Mouse (Mus musculus) embryonic facial prominence, embryonic 12.5 days (tissue): Measurements from ENCODE around the gene Foxf1. TPM values are rescaled to one million over a fixed set of nuclear protein-coding genes. Genes with fewer than 3 reads are reported as not detected.

ENCODE experiments used
- ATAC-seq: fragments of 200-750 bp; cut with Nextera tagmentation; 2 replicates; pipeline ENCODE4 v1.8.0; 2017; ENCODE audit not compliant: insufficient number of reproducible peaks, insufficient read depth, low FRiP score, low TSS enrichment
- H3K27ac ChIP-seq: fragments of 300-500 bp; sonication (generic); 2 replicates; pipeline ENCODE4 v1.5.1; 2016; ENCODE audit warnings: mild to moderate bottlenecking
- H3K27me3 ChIP-seq: fragments of 300-500 bp; sonication (generic); 2 replicates; pipeline ENCODE4 v1.6.1; 2016; ENCODE audit warnings: mild to moderate bottlenecking, moderate library complexity
- H3K36me3 ChIP-seq: fragments of 300-500 bp; sonication (generic); 2 replicates; pipeline ENCODE4 v1.6.1; 2016; ENCODE audit warnings: mild to moderate bottlenecking
- H3K4me1 ChIP-seq: fragments of 300-500 bp; sonication (generic); 2 replicates; pipeline ENCODE4 v1.6.1; 2016
- H3K4me2 ChIP-seq: fragments of 300-500 bp; sonication (generic); replicated peaks from 2 replicates; pipeline ENCODE4 v1.6.1; 2016; ENCODE audit warnings: mild to moderate bottlenecking, moderate library complexity
- H3K4me3 ChIP-seq: fragments of 300-500 bp; sonication (generic); 2 replicates; pipeline ENCODE4 v1.5.1; 2016; ENCODE audit warnings: mild to moderate bottlenecking
- H3K9ac ChIP-seq: fragments of 300-500 bp; sonication (generic); 2 replicates; pipeline ENCODE4 v1.6.1; 2016; ENCODE audit warnings: mild to moderate bottlenecking, moderate library complexity
- H3K9me3 ChIP-seq: fragments of 300-500 bp; sonication (generic); 2 replicates; pipeline ENCODE4 v1.6.1; 2016; ENCODE audit warnings: mild to moderate bottlenecking, moderate library complexity
- WGBS: fragments of 180-500 bp; shearing (Covaris S2); methylation state at CpG from one replicate; pipeline ENCODE4 v1.1.7; 2016; 5-methylcytosine and 5-hydroxymethylcytosine counted together
- polyA plus RNA-seq: library from polyadenylated mRNA; unstranded; fragments of >200 nt; fragmentation: Nextera tagmentation; extraction: Ambion mirVana; gene quantifications from 2 replicates; pipeline ENCODE4 v1.2.1, GENCODE M21; 2016

The Foxf1 gene
- polyA plus RNA-seq, 1 experiment from 2014 or later: 35.0 TPM

GRCm38 (mm10) chr8:121082218-121083092 is 1.7 kb upstream of the Foxf1 start:
- 2% methylated on average over 57 of the region's 57 CpGs for WGBS
- peak overlapping the region; percentile 54 for H3K9ac ChIP-seq
- H3K27ac ChIP-seq: peak overlapping the region; percentile 91
- peaks cover 93% of the 10 kb centered on the region for H3K27me3 ChIP-seq
- peak overlapping the region; percentile 95 for H3K4me2 ChIP-seq
- no peak for ATAC-seq
- peaks cover 34% of the 10 kb centered on the region for H3K4me1 ChIP-seq
- no peaks in the 10 kb centered on the region for H3K9me3 ChIP-seq
- H3K4me3 ChIP-seq: peak overlapping the region; percentile 53
- H3K36me3 ChIP-seq: no peaks in the 10 kb centered on the region

- peak; percentile 32; the same call in 1 of the 2 replicates for ATAC-seq
- H3K9ac ChIP-seq: peak overlapping the region; percentile 73
- H3K36me3 ChIP-seq: no peaks in the 10 kb centered on the region
- H3K27ac ChIP-seq: peak overlapping the region; percentile 91
- H3K4me3 ChIP-seq: peak overlapping the region; percentile 53
- peaks cover 34% of the 10 kb centered on the region for H3K4me1 ChIP-seq
- no peaks in the 10 kb centered on the region for H3K9me3 ChIP-seq
- peak overlapping the region; percentile 95 for H3K4me2 ChIP-seq
- 1% methylated on average over 89 of the region's 89 CpGs for WGBS
- H3K27me3 ChIP-seq: peaks cover 85% of the 10 kb centered on the region
These were observed 872 bp upstream of the Foxf1 start for GRCm38 (mm10) chr8:121083093-121083935.

GRCm38 (mm10) chr8:121083936-121084209 is 313 bp upstream of the Foxf1 start:
- H3K4me1 ChIP-seq: peaks cover 34% of the 10 kb centered on the region
- H3K9me3 ChIP-seq: no peaks in the 10 kb centered on the region
- peak overlapping the region; percentile 91 for H3K27ac ChIP-seq
- ATAC-seq: 0 out of 2 replicates have a peak, but pooled peaks have one; percentile 38
- under 1% methylated on average over 20 of the region's 27 CpGs for WGBS
- peak overlapping the region; percentile 53 for H3K4me3 ChIP-seq
- H3K27me3 ChIP-seq: peaks cover 85% of the 10 kb centered on the region
- peak overlapping the region; percentile 95 for H3K4me2 ChIP-seq
- H3K9ac ChIP-seq: peak overlapping the region; percentile 73
- no peaks in the 10 kb centered on the region for H3K36me3 ChIP-seq

- H3K27me3 ChIP-seq: peaks cover 85% of the 10 kb centered on the region
- ATAC-seq: no peak
- no peaks in the 10 kb centered on the region for H3K36me3 ChIP-seq
- WGBS: 2% methylated on average over 30 of the region's 30 CpGs
- H3K27ac ChIP-seq: peak overlapping the region; percentile 91; the same call in 1 of the 2 replicates
- no peaks in the 10 kb centered on the region for H3K9me3 ChIP-seq
- peak overlapping the region; percentile 53 for H3K4me3 ChIP-seq
- H3K4me2 ChIP-seq: peak overlapping the region; percentile 95
- peak overlapping the region; percentile 73 for H3K9ac ChIP-seq
- H3K4me1 ChIP-seq: peaks cover 34% of the 10 kb centered on the region
These were observed 825 bp downstream of the Foxf1 start for GRCm38 (mm10) chr8:121085011-121085410.

GRCm38 (mm10) chr8:121085561-121085960 is 1.4 kb downstream of the Foxf1 start:
- WGBS: 30% methylated on average over 3 of the region's 3 CpGs
- Histone ChIP-seq H3K27me3 (peaks cover 85% of the 10 kb centered on the region), H3K4me1 (peaks cover 31% of the 10 kb centered on the region), H3K27ac (0 out of 2 replicates have a peak overlapping the region, but pooled peaks have one; percentile 91), H3K36me3 (no peaks in the 10 kb centered on the region), H3K9ac (peak overlapping the region; percentile 73), H3K9me3 (no peaks in the 10 kb centered on the region), H3K4me2 (peak overlapping the region; percentile 95), H3K4me3 (peak overlapping the region; percentile 53)
- ATAC-seq: no peak

GRCm38 (mm10) chr8:121086004-121086900 is 2.1 kb downstream of the Foxf1 start:
- Histone ChIP-seq H3K4me2 (peak overlapping the region; percentile 95), H3K27me3 (peaks cover 85% of the 10 kb centered on the region), H3K4me1 (peaks cover 29% of the 10 kb centered on the region), H3K9ac (peak overlapping the region; percentile 73), H3K27ac (0 out of 2 replicates have a peak overlapping the region, but pooled peaks have one; percentile 12), H3K4me3 (peak overlapping the region; percentile 53), H3K36me3 (no peaks in the 10 kb centered on the region), H3K9me3 (no peaks in the 10 kb centered on the region)
- no peak for ATAC-seq
- 9% methylated on average over 19 of the region's 19 CpGs for WGBS

GRCm38 (mm10) chr8:121088281-121088680 is 4.1 kb downstream of the Foxf1 start:
- no peak for ATAC-seq
- no peaks in the 10 kb centered on the region for H3K36me3 ChIP-seq
- peak overlapping the region; percentile 29 for H3K4me3 ChIP-seq
- H3K27ac ChIP-seq: no peak overlapping the region
- no peak overlapping the region for H3K9ac ChIP-seq
- peaks cover 22% of the 10 kb centered on the region for H3K4me1 ChIP-seq
- H3K9me3 ChIP-seq: no peaks in the 10 kb centered on the region
- peaks cover 84% of the 10 kb centered on the region for H3K27me3 ChIP-seq
- WGBS: 4% methylated on average over 8 of the region's 8 CpGs
- peak overlapping the region; percentile 42 for H3K4me2 ChIP-seq

- peaks cover 19% of the 10 kb centered on the region for H3K4me1 ChIP-seq
- peaks cover 83% of the 10 kb centered on the region for H3K27me3 ChIP-seq
- peak overlapping the region; percentile 42 for H3K4me2 ChIP-seq
- H3K36me3 ChIP-seq: no peaks in the 10 kb centered on the region
- H3K9ac ChIP-seq: peak overlapping the region; percentile 53
- H3K9me3 ChIP-seq: no peaks in the 10 kb centered on the region
- peak overlapping the region; percentile 29 for H3K4me3 ChIP-seq
- no peak for ATAC-seq
- no peak overlapping the region for H3K27ac ChIP-seq
- 2% methylated on average over 40 of the region's 40 CpGs for WGBS
These were observed 4.9 kb downstream of the Foxf1 start for GRCm38 (mm10) chr8:121088871-121089630.

GRCm38 (mm10) chr8:121089631-121090380 is 5.6 kb downstream of the Foxf1 start:
- Histone ChIP-seq H3K4me3 (peak overlapping the region; percentile 29), H3K4me2 (peak overlapping the region; percentile 42), H3K27me3 (peaks cover 76% of the 10 kb centered on the region), H3K36me3 (no peaks in the 10 kb centered on the region), H3K4me1 (peaks cover 12% of the 10 kb centered on the region), H3K9ac (peak overlapping the region; percentile 53), H3K27ac (no peak overlapping the region), H3K9me3 (no peaks in the 10 kb centered on the region)
- 4% methylated on average over 32 of the region's 32 CpGs for WGBS
- no peak for ATAC-seq

GRCm38 (mm10) chr8:121090716-121091115 is 6.5 kb downstream of the Foxf1 start:
- Histone ChIP-seq H3K27ac (peak overlapping the region; percentile 14; the same call in 1 of the 2 replicates), H3K4me3 (no peak overlapping the region), H3K9ac (no peak overlapping the region), H3K27me3 (peaks cover 66% of the 10 kb centered on the region), H3K36me3 (no peaks in the 10 kb centered on the region), H3K4me2 (no peak overlapping the region), H3K9me3 (no peaks in the 10 kb centered on the region), H3K4me1 (peaks cover 9% of the 10 kb centered on the region)
- ATAC-seq: no peak
- 0% methylated on average over 1 of the region's 1 CpGs for WGBS
